Mouse (Mus musculus) embryonic facial prominence, embryonic 12.5 days (tissue): ENCODE results near the gene Mboat1. TPM values are rescaled to one million over a fixed set of nuclear protein-coding genes. Genes with fewer than 3 reads are reported as not detected.

Experiments
- ATAC-seq: fragments of 200-750 bp; cut with Nextera tagmentation; 2 replicates; pipeline ENCODE4 v1.8.0; 2017; ENCODE audit not compliant: insufficient number of reproducible peaks, insufficient read depth, low FRiP score, low TSS enrichment
- H3K27ac ChIP-seq: fragments of 300-500 bp; sonication (generic); 2 replicates; pipeline ENCODE4 v1.5.1; 2016; ENCODE audit warnings: mild to moderate bottlenecking
- H3K27me3 ChIP-seq: fragments of 300-500 bp; sonication (generic); 2 replicates; pipeline ENCODE4 v1.6.1; 2016; ENCODE audit warnings: mild to moderate bottlenecking, moderate library complexity
- H3K36me3 ChIP-seq: fragments of 300-500 bp; sonication (generic); 2 replicates; pipeline ENCODE4 v1.6.1; 2016; ENCODE audit warnings: mild to moderate bottlenecking
- H3K4me1 ChIP-seq: fragments of 300-500 bp; sonication (generic); 2 replicates; pipeline ENCODE4 v1.6.1; 2016
- H3K4me2 ChIP-seq: fragments of 300-500 bp; sonication (generic); replicated peaks from 2 replicates; pipeline ENCODE4 v1.6.1; 2016; ENCODE audit warnings: mild to moderate bottlenecking, moderate library complexity
- H3K4me3 ChIP-seq: fragments of 300-500 bp; sonication (generic); 2 replicates; pipeline ENCODE4 v1.5.1; 2016; ENCODE audit warnings: mild to moderate bottlenecking
- H3K9ac ChIP-seq: fragments of 300-500 bp; sonication (generic); 2 replicates; pipeline ENCODE4 v1.6.1; 2016; ENCODE audit warnings: mild to moderate bottlenecking, moderate library complexity
- H3K9me3 ChIP-seq: fragments of 300-500 bp; sonication (generic); 2 replicates; pipeline ENCODE4 v1.6.1; 2016; ENCODE audit warnings: mild to moderate bottlenecking, moderate library complexity
- WGBS: fragments of 180-500 bp; shearing (Covaris S2); methylation state at CpG from one replicate; pipeline ENCODE4 v1.1.7; 2016; 5-methylcytosine and 5-hydroxymethylcytosine counted together
- polyA plus RNA-seq: library from polyadenylated mRNA; unstranded; fragments of >200 nt; fragmentation: Nextera tagmentation; extraction: Ambion mirVana; gene quantifications from 2 replicates; pipeline ENCODE4 v1.2.1, GENCODE M21; 2016

Mboat1 gene
- 11.7 and 11.9 TPM in 2 replicates for polyA plus RNA-seq

- WGBS: under 1% methylated on average over 55 of the region's 55 CpGs
- H3K27ac ChIP-seq: 0 out of 2 replicates have a peak within 1 kb of the TSS, but pooled peaks have one; percentile 26
- peak; percentile 94 for ATAC-seq
These were observed at the start of gene Mboat1 for GRCm38 (mm10) chr13:30136243-30136922. Mboat1 (plus strand) TSS chr13:30136489.

GRCm38 (mm10) chr13:30093086-30093485 is 43.2 kb upstream of the Mboat1 start:
- Histone ChIP-seq H3K9ac (no peak overlapping the region), H3K4me2 (no peak overlapping the region), H3K36me3 (no peaks in the 10 kb centered on the region), H3K9me3 (0 out of 2 replicates have a peak, but pooled peaks cover 4% of the 10 kb centered on the region), H3K27ac (no peak overlapping the region), H3K4me1 (no peaks in the 10 kb centered on the region), H3K4me3 (no peak overlapping the region), H3K27me3 (no peaks in the 10 kb centered on the region)
- no peak for ATAC-seq
- 38% methylated on average over 2 of the region's 2 CpGs for WGBS

More at GRCm38 (mm10) chr13:30136243-30136922, at the start of gene Mboat1:
- Histone ChIP-seq H3K9me3 (no peaks in the 10 kb centered on the region), H3K4me3 (peak within 1 kb of the TSS; percentile 56), H3K4me2 (peak within 1 kb of the TSS; percentile 89), H3K9ac (peak within 1 kb of the TSS; percentile 68), H3K27me3 (peaks cover 8% of the 10 kb centered on the region; the same call in 1 of the 2 replicates), H3K4me1 (peaks cover 5% of the 10 kb centered on the region; the same call in 1 of the 2 replicates), H3K36me3 (no peaks in the 10 kb centered on the region)

GRCm38 (mm10) chr13:30095851-30096250 is 40.4 kb upstream of the Mboat1 start:
- no peaks in the 10 kb centered on the region for H3K27me3 ChIP-seq
- H3K9me3 ChIP-seq: no peaks in the 10 kb centered on the region
- WGBS: 62% methylated on average over 4 of the region's 4 CpGs
- no peak overlapping the region for H3K4me2 ChIP-seq
- no peaks in the 10 kb centered on the region for H3K36me3 ChIP-seq
- no peak overlapping the region for H3K9ac ChIP-seq
- no peak overlapping the region for H3K4me3 ChIP-seq
- no peak overlapping the region for H3K27ac ChIP-seq
- no peaks in the 10 kb centered on the region for H3K4me1 ChIP-seq
- no peak for ATAC-seq

GRCm38 (mm10) chr13:30096536-30096935 is 39.8 kb upstream of the Mboat1 start:
- H3K9ac ChIP-seq: no peak overlapping the region
- H3K27ac ChIP-seq: no peak overlapping the region
- 39% methylated on average over 4 of the region's 4 CpGs for WGBS
- H3K4me1 ChIP-seq: no peaks in the 10 kb centered on the region
- no peak overlapping the region for H3K4me2 ChIP-seq
- H3K27me3 ChIP-seq: no peaks in the 10 kb centered on the region
- no peaks in the 10 kb centered on the region for H3K9me3 ChIP-seq
- ATAC-seq: no peak
- no peaks in the 10 kb centered on the region for H3K36me3 ChIP-seq
- H3K4me3 ChIP-seq: no peak overlapping the region

GRCm38 (mm10) chr13:30109001-30109600 is 27.2 kb upstream of the Mboat1 start:
- 76% methylated on average over 4 of the region's 4 CpGs for WGBS
- no peaks in the 10 kb centered on the region for H3K9me3 ChIP-seq
- H3K4me3 ChIP-seq: no peak overlapping the region
- H3K4me1 ChIP-seq: no peaks in the 10 kb centered on the region
- H3K27ac ChIP-seq: no peak overlapping the region
- H3K36me3 ChIP-seq: no peaks in the 10 kb centered on the region
- no peaks in the 10 kb centered on the region for H3K27me3 ChIP-seq
- no peak overlapping the region for H3K9ac ChIP-seq
- no peak for ATAC-seq
- H3K4me2 ChIP-seq: no peak overlapping the region

GRCm38 (mm10) chr13:30115792-30116191 is 20.5 kb upstream of the Mboat1 start:
- no peaks in the 10 kb centered on the region for H3K9me3 ChIP-seq
- H3K36me3 ChIP-seq: no peaks in the 10 kb centered on the region
- no peak overlapping the region for H3K9ac ChIP-seq
- H3K27ac ChIP-seq: no peak overlapping the region
- 85% methylated on average over 5 of the region's 5 CpGs for WGBS
- H3K4me2 ChIP-seq: no peak overlapping the region
- H3K4me3 ChIP-seq: no peak overlapping the region
- H3K27me3 ChIP-seq: no peaks in the 10 kb centered on the region
- no peak for ATAC-seq
- H3K4me1 ChIP-seq: no peaks in the 10 kb centered on the region

GRCm38 (mm10) chr13:30136923-30137629 is 787 bp downstream of the Mboat1 start:
- 0 out of 2 replicates have a peak overlapping the region, but pooled peaks have one; percentile 26 for H3K27ac ChIP-seq
- WGBS: 29% methylated on average over 13 of the region's 13 CpGs

GRCm38 (mm10) chr13:30137951-30138350 is 1.7 kb downstream of the Mboat1 start:
- no peak for ATAC-seq
- Histone ChIP-seq H3K9me3 (no peaks in the 10 kb centered on the region), H3K27me3 (peaks cover 8% of the 10 kb centered on the region; the same call in 1 of the 2 replicates), H3K27ac (no peak overlapping the region), H3K4me3 (no peak overlapping the region), H3K4me2 (peak overlapping the region; percentile 89), H3K36me3 (no peaks in the 10 kb centered on the region), H3K4me1 (peaks cover 5% of the 10 kb centered on the region; the same call in 1 of the 2 replicates), H3K9ac (no peak overlapping the region)
- 83% methylated on average over 6 of the region's 6 CpGs for WGBS

More at GRCm38 (mm10) chr13:30136923-30137629, 787 bp downstream of the Mboat1 start:
- Histone ChIP-seq H3K4me2 (peak overlapping the region; percentile 89), H3K9ac (peak overlapping the region; percentile 27), H3K4me1 (peaks cover 5% of the 10 kb centered on the region; the same call in 1 of the 2 replicates), H3K36me3 (no peaks in the 10 kb centered on the region), H3K9me3 (no peaks in the 10 kb centered on the region), H3K27me3 (peaks cover 8% of the 10 kb centered on the region; the same call in 1 of the 2 replicates), H3K4me3 (peak overlapping the region; percentile 56)
- no peak for ATAC-seq

- Histone ChIP-seq H3K27ac (no peak overlapping the region), H3K9me3 (no peaks in the 10 kb centered on the region), H3K36me3 (no peaks in the 10 kb centered on the region), H3K9ac (no peak overlapping the region), H3K4me2 (no peak overlapping the region), H3K27me3 (peaks cover 3% of the 10 kb centered on the region; the same call in 1 of the 2 replicates), H3K4me3 (no peak overlapping the region), H3K4me1 (peaks cover 5% of the 10 kb centered on the region; the same call in 1 of the 2 replicates)
- ATAC-seq: no peak
- 92% methylated on average over 5 of the region's 5 CpGs for WGBS
These were observed 3.9 kb downstream of the Mboat1 start for GRCm38 (mm10) chr13:30140149-30140548.

GRCm38 (mm10) chr13:30140646-30141045 is 4.4 kb downstream of the Mboat1 start:
- Histone ChIP-seq H3K36me3 (no peaks in the 10 kb centered on the region), H3K4me2 (no peak overlapping the region), H3K9ac (no peak overlapping the region), H3K9me3 (no peaks in the 10 kb centered on the region), H3K27ac (no peak overlapping the region), H3K4me1 (peaks cover 5% of the 10 kb centered on the region; the same call in 1 of the 2 replicates), H3K4me3 (no peak overlapping the region), H3K27me3 (peaks cover 3% of the 10 kb centered on the region; the same call in 1 of the 2 replicates)
- 92% methylated on average over 12 of the region's 12 CpGs for WGBS
- ATAC-seq: no peak

GRCm38 (mm10) chr13:30141996-30142395 is 5.7 kb downstream of the Mboat1 start:
- Histone ChIP-seq H3K9me3 (no peaks in the 10 kb centered on the region), H3K4me1 (peaks cover 5% of the 10 kb centered on the region; the same call in 1 of the 2 replicates), H3K9ac (no peak overlapping the region), H3K27me3 (peaks cover 3% of the 10 kb centered on the region; the same call in 1 of the 2 replicates), H3K4me2 (no peak overlapping the region), H3K4me3 (no peak overlapping the region), H3K36me3 (no peaks in the 10 kb centered on the region), H3K27ac (no peak overlapping the region)
- WGBS: 91% methylated on average over 5 of the region's 5 CpGs
- no peak for ATAC-seq
